Mouse (Mus musculus) lung, postnatal 0 days (tissue): ENCODE data around the gene Eif4e3.

ENCODE experiments used
- CTCF ChIP-seq: IDR thresholded peaks from 2 replicates; pipeline ENCODE4 v1.5.1; 2016; ENCODE audit warnings: antibody characterized with exemption, mild to moderate bottlenecking
- EP300 ChIP-seq: IDR thresholded peaks from 2 replicates; pipeline ENCODE4 v1.6.1; 2016; ENCODE audit warnings: antibody characterized with exemption, mild to moderate bottlenecking, control low read depth

DNA sequence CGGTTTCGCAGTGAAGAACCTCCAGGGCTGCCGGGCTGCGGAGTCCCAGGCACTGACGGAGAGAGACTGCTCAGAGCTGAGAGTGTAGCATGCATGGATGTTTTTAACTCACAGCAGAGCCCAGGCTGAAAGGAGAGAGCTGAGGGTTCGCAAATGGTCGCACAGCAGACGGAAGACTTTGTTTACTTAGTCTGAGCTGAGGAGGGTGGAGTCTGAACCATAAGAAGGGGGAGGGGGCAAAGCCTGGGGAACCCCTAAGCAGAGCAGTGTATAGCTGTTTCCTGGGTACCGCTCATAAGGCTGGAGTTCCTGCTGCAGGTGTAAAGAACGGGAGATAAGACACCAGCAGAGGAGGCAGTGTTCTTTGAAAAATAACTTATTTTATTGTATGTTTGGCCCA is 20.2 kb downstream of the Eif4e3 start:
- no peak for TF ChIP-seq EP300
- TF ChIP-seq CTCF, result no peak
